10 mouse cellular contexts compared by ENCODE assay signal in the genomic region with DNA sequence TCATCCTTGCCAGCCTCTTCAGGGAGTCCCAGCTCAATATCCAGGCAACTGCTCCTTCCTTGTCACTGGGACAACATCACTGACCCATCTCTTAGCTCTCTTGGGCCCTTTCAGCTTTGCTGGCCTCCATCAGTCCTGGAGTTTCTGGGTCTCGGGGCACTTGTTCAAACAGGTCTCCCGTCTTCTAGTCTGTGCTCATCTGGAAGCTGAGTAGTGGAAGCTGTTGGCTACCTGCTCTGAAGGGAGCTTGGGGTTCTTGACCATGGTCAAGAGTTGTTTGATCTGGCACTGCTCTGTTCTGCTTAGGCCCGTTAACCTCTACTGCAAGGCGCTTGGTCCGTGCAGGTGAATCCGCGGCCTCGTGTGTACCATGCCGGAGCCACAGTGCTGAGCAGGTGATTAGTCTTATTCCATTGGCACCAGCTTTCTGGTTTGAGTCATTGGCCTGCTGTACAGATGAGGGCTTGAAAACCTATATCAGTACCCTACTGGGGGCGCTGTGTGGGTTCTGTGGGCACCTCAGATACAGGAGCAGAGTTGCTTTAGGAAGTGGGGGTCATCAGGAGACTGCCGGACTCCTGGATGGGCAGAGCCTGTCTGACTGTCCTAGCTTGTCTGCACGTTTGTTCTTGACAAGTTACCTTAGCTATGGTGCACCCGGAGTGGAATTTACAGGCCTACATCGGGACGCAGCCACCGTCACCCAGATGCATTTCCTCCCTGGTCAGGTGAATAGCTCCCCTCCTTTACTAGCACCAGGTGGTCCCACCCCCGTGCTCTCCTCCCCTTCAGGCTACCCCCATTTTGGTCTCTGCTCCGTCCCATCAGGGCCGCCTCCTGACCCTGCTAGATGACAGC. TPM values are rescaled to one million over a fixed set of nuclear protein-coding genes. Genes with fewer than 3 reads are reported as not detected.
DNase-seq lines count a peak whose midpoint lies in the region; ATAC-seq lines count a peak whose summit lies in the region.
"Had no signal": no experiment of that assay in that cellular context is flagged by ENCODE, and none has a peak within 500 bp of the region (broad histone marks: within the 10 kb centered on the region; RNA-seq: fewer than 3 reads in every experiment).

No protein-coding gene starts in this region.

- intact Hi-C loops in left cerebral cortex, postnatal 36 days (cut with DNase I): loop anchor here (5.0 kb wide), 1 partner anchor 123 kb away; no protein-coding TSS in a partner anchor

- peak; percentile 90 for DNase-seq in heart, adult 11 months
- DNase-seq in heart, postnatal 4 days: no peak
- peak; percentile 1 to 9 for DNase-seq in left cerebral cortex, adult 8-10 months (ENCODE audit: low spot score in 2 of 2)
- DNase-seq in left cerebral cortex, postnatal 36 days (ENCODE audit: low spot score in 2 of 2): no peak
- DNase-seq in brain, adult 2 months (ENCODE audit: low read depth, low spot score): peak; percentile 6
- peak; percentile 11 to 31 for DNase-seq in cerebellum, postnatal 25 days
- DNase-seq in right cerebral cortex, postnatal 36 days (ENCODE audit: low spot score in 2 of 2): no peak

- no peak for ATAC-seq in CD4-positive, CD25-positive, alpha-beta regulatory T cell, adult 4 months
- ATAC-seq: forebrain, embryonic 14.5 days; midbrain, embryonic 13.5 days had no signal

RNA-seq across cellular contexts. Expression of gene Llgl1, which starts 4.7 kb away (rescaled TPM):
- 10 to 100 TPM; 26.6 to 28.4 TPM for total RNA-seq in heart, postnatal 4 days (2021)
- 10 to 100 TPM; 40.0 to 42.3 (median 40.8) TPM for total RNA-seq in left cerebral cortex, adult 8-10 months (2022)
- total RNA-seq in left cerebral cortex, postnatal 36 days (2021): 10 to 100 TPM; 37.9 to 41.0 TPM
- polyA plus RNA-seq in CD4-positive, CD25-positive, alpha-beta regulatory T cell, adult 4 months (2017; shearing (Covaris generic)): 10 to 100 TPM in 1 of 2 experiments, 1 to 10 TPM in 1; 9.7 to 12.8 TPM

RNA-seq across cellular contexts. Expression of gene Flii, which starts 22.8 kb away (rescaled TPM):
- 100 to 1,000 TPM; 104 to 107 TPM for total RNA-seq in heart, postnatal 4 days (2021)
- total RNA-seq in left cerebral cortex, adult 8-10 months (2022): 10 to 100 TPM; 61.2 to 73.0 (median 62.4) TPM
- 10 to 100 TPM; 59.5 to 67.6 TPM for total RNA-seq in left cerebral cortex, postnatal 36 days (2021)
- polyA plus RNA-seq in CD4-positive, CD25-positive, alpha-beta regulatory T cell, adult 4 months (2017; shearing (Covaris generic)): 100 to 1,000 TPM in 1 of 2 experiments, 10 to 100 TPM in 1; 67.8 to 101 TPM

RNA-seq across cellular contexts. Expression of gene Mief2, which starts 23.9 kb away (rescaled TPM):
- 10 to 100 TPM; 20.7 to 24.8 TPM for total RNA-seq in heart, postnatal 4 days (2021)
- total RNA-seq in left cerebral cortex, adult 8-10 months (2022): 10 to 100 TPM; 18.3 to 24.8 (median 19.8) TPM
- total RNA-seq in left cerebral cortex, postnatal 36 days (2021): 10 to 100 TPM; 19.4 to 21.6 TPM
- 10 to 100 TPM in 1 of 2 experiments, 1 to 10 TPM in 1; 9.1 to 12.2 TPM for polyA plus RNA-seq in CD4-positive, CD25-positive, alpha-beta regulatory T cell, adult 4 months (2017; shearing (Covaris generic))

Comparison
In these comparisons a context has a peak if more than half of its experiments do, and no peak if none do; other contexts are left out.
1. DNase-seq: peak in heart, adult 11 months (single experiment), left cerebral cortex, adult 8-10 months (2 of 2), brain, adult 2 months (single experiment) and cerebellum, postnatal 25 days (2 of 2); none in heart, postnatal 4 days (single experiment), left cerebral cortex, postnatal 36 days (0 of 2) and right cerebral cortex, postnatal 36 days (0 of 2).